Comparison of ENCODE assay signal across 17 mouse cellular contexts in genomic region chr6:98972404-98972803, GRCm38 (mm10).
DNase-seq lines count a peak whose midpoint lies in the region; ATAC-seq and TF ChIP-seq lines count a peak whose summit lies in the region.
"Had no signal": no experiment of that assay in that cellular context is flagged by ENCODE, and none has a peak within 500 bp of the region (broad histone marks: within the 10 kb centered on the region; RNA-seq: fewer than 3 reads in every experiment).

No protein-coding gene starts in this region.

- WGBS in forebrain, embryonic 11.5 days = 56% methylated on average over 7 of the region's 7 CpGs
- 62% methylated on average over 7 of the region's 7 CpGs for WGBS in forebrain, postnatal 0 days
- 35% methylated on average over 7 of the region's 7 CpGs for WGBS in embryonic facial prominence, embryonic 14.5 days
- 36% methylated on average over 7 of the region's 7 CpGs for WGBS in limb, embryonic 14.5 days
- WGBS in intestine, embryonic 15.5 days = 57% methylated on average over 7 of the region's 7 CpGs

- no peak overlapping the region for H3K27ac ChIP-seq in forebrain, embryonic 11.5 days (ENCODE audit: low read depth, low read length)
- no peak overlapping the region for H3K27ac ChIP-seq in forebrain, postnatal 0 days (ENCODE audit: low read depth, low read length)
- H3K27ac ChIP-seq in embryonic facial prominence, embryonic 14.5 days (replicated peaks; ENCODE audit: low read depth, low read length) = peak overlapping the region; percentile 40; the same call in 1 of the 2 replicates
- H3K27ac ChIP-seq in limb, embryonic 14.5 days (replicated peaks; ENCODE audit: low read depth, low read length) = peak overlapping the region; percentile 65; the same call in 1 of the 2 replicates
- no peak overlapping the region for H3K27ac ChIP-seq in intestine, embryonic 15.5 days
- H3K27ac ChIP-seq: hindbrain, postnatal 0 days; liver, embryonic 12.5 days; neural tube, embryonic 12.5 days had no signal

- no peak overlapping the region for H3K4me2 ChIP-seq in forebrain, embryonic 11.5 days (ENCODE audit: low read depth, low read length, severe bottlenecking)
- no peak overlapping the region for H3K4me2 ChIP-seq in forebrain, postnatal 0 days (ENCODE audit: low read depth)
- H3K4me2 ChIP-seq in embryonic facial prominence, embryonic 14.5 days (ENCODE audit: low read depth, low read length) = no peak overlapping the region
- no peak overlapping the region for H3K4me2 ChIP-seq in limb, embryonic 14.5 days (replicated peaks; ENCODE audit: low read depth, low read length, severe bottlenecking)
- H3K4me2 ChIP-seq in intestine, embryonic 15.5 days (replicated peaks) = no peak overlapping the region
- H3K4me2 ChIP-seq: heart, embryonic 11.5 days; liver, embryonic 12.5 days; neural tube, embryonic 12.5 days had no signal

- no peak for TF ChIP-seq CTCF in forebrain, postnatal 0 days (IDR thresholded peaks at IDR 0.05; ENCODE audit: low read depth)

- H3K36me3 ChIP-seq in forebrain, embryonic 11.5 days (ENCODE audit: control insufficient read depth, insufficient read depth, low read length) = no peaks in the 10 kb centered on the region; the same call in 1 of the 2 replicates
- H3K36me3 ChIP-seq in forebrain, postnatal 0 days (ENCODE audit: insufficient read depth) = peaks cover 9% of the 10 kb centered on the region; the same call in 1 of the 2 replicates
- H3K36me3 ChIP-seq in embryonic facial prominence, embryonic 14.5 days (ENCODE audit: control insufficient read depth, insufficient read depth, low read length) = peaks cover 25% of the 10 kb centered on the region
- H3K36me3 ChIP-seq in limb, embryonic 14.5 days (ENCODE audit: control insufficient read depth, insufficient read depth, low read length) = peaks cover 42% of the 10 kb centered on the region
- peaks cover 5% of the 10 kb centered on the region; the same call in 1 of the 2 replicates for H3K36me3 ChIP-seq in intestine, embryonic 15.5 days

- H3K4me3 ChIP-seq in forebrain, embryonic 11.5 days (ENCODE audit: low read depth, low read length) = no peak overlapping the region
- H3K4me3 ChIP-seq in forebrain, postnatal 0 days (ENCODE audit: low read depth, low read length) = no peak overlapping the region
- H3K4me3 ChIP-seq in embryonic facial prominence, embryonic 14.5 days (ENCODE audit: low read depth, low read length) = no peak overlapping the region
- H3K4me3 ChIP-seq in limb, embryonic 14.5 days (replicated peaks; ENCODE audit: low read length) = no peak overlapping the region
- no peak overlapping the region for H3K4me3 ChIP-seq in intestine, embryonic 15.5 days (replicated peaks)
- H3K4me3 ChIP-seq: liver, embryonic 12.5 days; neural tube, embryonic 12.5 days had no signal

- no peak for ATAC-seq in forebrain, embryonic 11.5 days (replicated peaks; ENCODE audit: low FRiP score)
- no peak for ATAC-seq in forebrain, postnatal 0 days
- ATAC-seq in embryonic facial prominence, embryonic 14.5 days (ENCODE audit: low read depth) = peak; percentile 23; the same call in 1 of the 2 replicates
- no peak for ATAC-seq in limb, embryonic 14.5 days (ENCODE audit: low FRiP score, low read depth)
- ATAC-seq in intestine, embryonic 15.5 days = no peak
- ATAC-seq: hindbrain, postnatal 0 days; liver, embryonic 12.5 days had no signal

- TF ChIP-seq POLR2A in limb, embryonic 14.5 days (IDR thresholded peaks at IDR 0.05; ENCODE audit: borderline replicate concordance, extremely low read depth, insufficient read depth, insufficient read length) = no peak

- no peaks in the 10 kb centered on the region; the same call in 1 of the 2 replicates for H3K4me1 ChIP-seq in forebrain, embryonic 11.5 days (replicated peaks; ENCODE audit: control insufficient read depth, insufficient read depth, low read length)
- no peaks in the 10 kb centered on the region for H3K4me1 ChIP-seq in forebrain, postnatal 0 days (ENCODE audit: insufficient read depth)
- H3K4me1 ChIP-seq in embryonic facial prominence, embryonic 14.5 days (ENCODE audit: control insufficient read depth, insufficient read depth, low read length) = peaks cover 18% of the 10 kb centered on the region
- H3K4me1 ChIP-seq in limb, embryonic 14.5 days (ENCODE audit: control insufficient read depth, insufficient read depth, low read length) = peaks cover 19% of the 10 kb centered on the region
- 0 out of 2 replicates have a peak, but pooled peaks cover 3% of the 10 kb centered on the region for H3K4me1 ChIP-seq in intestine, embryonic 15.5 days (replicated peaks)
- H3K4me1 ChIP-seq: liver, embryonic 12.5 days had no signal

- no peak overlapping the region for H3K9ac ChIP-seq in forebrain, embryonic 11.5 days (ENCODE audit: low read length)
- H3K9ac ChIP-seq in forebrain, postnatal 0 days = no peak overlapping the region
- H3K9ac ChIP-seq in embryonic facial prominence, embryonic 14.5 days (ENCODE audit: low read depth, low read length) = no peak overlapping the region
- no peak overlapping the region for H3K9ac ChIP-seq in limb, embryonic 14.5 days (ENCODE audit: low read depth, low read length, severe bottlenecking)
- no peak overlapping the region for H3K9ac ChIP-seq in intestine, embryonic 15.5 days
- H3K9ac ChIP-seq: liver, embryonic 12.5 days; neural tube, embryonic 12.5 days had no signal

- H3K27me3 ChIP-seq in forebrain, embryonic 11.5 days (ENCODE audit: control insufficient read depth, insufficient read depth, low read length) = no peaks in the 10 kb centered on the region
- H3K27me3 ChIP-seq in forebrain, postnatal 0 days (ENCODE audit: insufficient read depth, low read length) = no peaks in the 10 kb centered on the region
- H3K27me3 ChIP-seq in embryonic facial prominence, embryonic 14.5 days (replicated peaks; ENCODE audit: control insufficient read depth, insufficient read depth, low read length) = no peaks in the 10 kb centered on the region
- H3K27me3 ChIP-seq in limb, embryonic 14.5 days (ENCODE audit: control insufficient read depth, insufficient read depth, low read length) = no peaks in the 10 kb centered on the region
- H3K27me3 ChIP-seq in intestine, embryonic 15.5 days (replicated peaks) = no peaks in the 10 kb centered on the region
- H3K27me3 ChIP-seq: liver, embryonic 12.5 days; neural tube, embryonic 12.5 days had no signal

- DNase-seq in forebrain, embryonic 11.5 days (ENCODE audit: low spot score) = peak; percentile 34
- DNase-seq in forebrain, postnatal 0 days = no peak
- peak; percentile 50 for DNase-seq in embryo, embryonic 11 days
- DNase-seq in embryonic facial prominence, embryonic 14.5 days (ENCODE audit: low spot score) = peak; percentile 59
- peak; percentile 23 for DNase-seq in limb, embryonic 14.5 days (ENCODE audit: low spot score)
- no peak for DNase-seq in adrenal gland, adult 8-10 months
- DNase-seq: cerebellum, adult 11-12 months; cerebellum, postnatal 36 days; gastrocnemius, postnatal 36 days; kidney, adult 8-10 months; kidney, postnatal 25 days; lung, postnatal 14 days had no signal

- no peaks in the 10 kb centered on the region for H3K9me3 ChIP-seq in forebrain, embryonic 11.5 days (ENCODE audit: control insufficient read depth, low read length)
- H3K9me3 ChIP-seq in forebrain, postnatal 0 days (ENCODE audit: low read length) = no peaks in the 10 kb centered on the region
- no peaks in the 10 kb centered on the region for H3K9me3 ChIP-seq in embryonic facial prominence, embryonic 14.5 days (ENCODE audit: control insufficient read depth, low read length)
- no peaks in the 10 kb centered on the region for H3K9me3 ChIP-seq in limb, embryonic 14.5 days (ENCODE audit: control insufficient read depth, low read length)
- H3K9me3 ChIP-seq in intestine, embryonic 15.5 days = no peaks in the 10 kb centered on the region
- H3K9me3 ChIP-seq: liver, embryonic 12.5 days; neural tube, embryonic 12.5 days had no signal

Comparison
In these comparisons a context has a peak if more than half of its experiments do, and no peak if none do; other contexts are left out.
1. DNase-seq: peak in forebrain, embryonic 11.5 days (single experiment), embryo, embryonic 11 days (single experiment), embryonic facial prominence, embryonic 14.5 days (single experiment) and limb, embryonic 14.5 days (single experiment); none in forebrain, postnatal 0 days (single experiment) and adrenal gland, adult 8-10 months (single experiment).
2. H3K27ac ChIP-seq: peak in embryonic facial prominence, embryonic 14.5 days (single experiment) and limb, embryonic 14.5 days (single experiment); none in forebrain, embryonic 11.5 days (single experiment), forebrain, postnatal 0 days (single experiment) and intestine, embryonic 15.5 days (single experiment).